Mouse (Mus musculus): Measurements from ENCODE around the gene Spata6.

Gene Spata6

DNA sequence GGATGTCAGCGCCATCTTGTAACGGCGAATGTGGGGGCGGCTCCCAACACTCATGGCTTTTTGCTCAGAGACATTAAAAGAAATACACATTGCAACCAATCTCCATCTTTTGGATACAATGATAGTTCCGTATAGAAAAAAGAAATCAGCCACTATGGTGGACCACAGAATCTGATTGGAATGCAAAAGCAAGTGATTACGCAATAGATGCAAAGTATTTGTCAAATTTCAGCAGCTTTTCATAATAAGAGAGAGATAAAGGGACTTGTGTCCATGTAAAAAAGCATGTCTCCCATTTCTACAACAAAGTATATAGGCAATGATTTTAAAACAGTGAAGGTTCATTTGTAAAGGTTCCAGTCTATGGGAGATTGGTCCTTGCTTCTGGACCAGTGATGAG lies 119.1 kb downstream of the Spata6 start:
- in situ Hi-C loops (cut with MseI, MboI), result no loop called here

DNA sequence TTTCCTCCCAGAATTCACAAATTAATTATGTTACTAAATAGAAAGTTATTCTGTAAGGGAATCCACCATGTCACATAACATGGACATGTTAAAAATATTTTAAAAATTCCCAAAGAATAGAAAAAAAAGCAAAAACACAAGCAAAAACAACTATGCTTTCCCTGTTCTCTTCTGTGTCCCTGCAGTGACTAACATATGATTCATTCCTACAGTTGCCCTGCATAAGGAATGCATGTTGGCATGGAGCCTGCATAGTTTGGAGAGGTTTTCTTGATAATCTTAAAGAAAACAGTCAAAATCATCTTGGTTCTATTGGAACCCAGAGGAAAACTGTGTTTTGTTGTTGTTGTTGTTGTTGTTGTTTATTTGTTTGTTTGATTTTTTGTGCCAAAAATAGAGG lies 132.8 kb downstream of the Spata6 start:
- in situ Hi-C loops (cut with MseI, MboI), result no loop called here

- in situ Hi-C loops (cut with MseI, MboI), result no loop called here
Observed at GRCm38 (mm10) chr4:111866701-111867100, 146.9 kb downstream of the Spata6 start.

DNA sequence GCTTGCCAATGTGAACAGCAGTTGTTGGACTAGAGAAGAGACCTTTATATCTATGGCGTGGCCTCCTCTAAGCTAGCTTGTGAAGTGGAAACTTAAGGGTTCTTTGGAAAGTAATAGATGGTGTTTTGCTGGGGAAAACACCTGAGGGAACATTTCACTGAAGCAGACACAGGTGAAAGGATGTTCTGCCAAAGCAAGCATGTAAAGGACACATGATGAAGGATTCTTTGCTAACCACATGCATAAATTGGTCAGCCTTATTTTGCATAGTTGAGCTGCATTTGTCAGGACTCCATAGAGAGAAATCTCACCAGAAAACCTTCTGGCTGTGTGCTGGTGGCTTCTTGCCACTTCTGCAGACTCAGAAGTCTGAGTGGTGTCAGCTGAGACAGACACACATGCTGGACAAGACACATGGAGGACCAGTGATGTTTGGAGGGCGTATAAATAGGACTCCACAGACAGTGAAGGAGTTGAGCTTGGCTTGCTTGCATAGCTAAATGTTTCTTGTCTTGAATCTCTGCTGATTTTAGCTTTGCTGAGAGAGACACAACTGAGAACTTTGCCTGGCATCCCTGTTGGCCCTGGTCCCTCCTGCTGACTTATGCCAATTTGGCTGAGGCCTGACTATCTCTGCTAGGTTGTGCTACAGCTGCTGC lies 148.1 kb downstream of the Spata6 start:
- in situ Hi-C loops (cut with MseI, MboI), result no loop called here

Measured in mouse trophoblast stem cell (cell line).